Mouse (Mus musculus): ENCODE data around the gene Vmn2r32. TPM values are rescaled to one million over a fixed set of nuclear protein-coding genes. Genes with fewer than 3 reads are reported as not detected.
"Not testable (repeated sequence)": the region's sequence is repeated elsewhere in the genome, so short reads cannot be mapped to it uniquely, and the experiment has no call there.

Gene Vmn2r32
- not detected in 2 replicates for total RNA-seq (2012; rRNA removed)

DNA sequence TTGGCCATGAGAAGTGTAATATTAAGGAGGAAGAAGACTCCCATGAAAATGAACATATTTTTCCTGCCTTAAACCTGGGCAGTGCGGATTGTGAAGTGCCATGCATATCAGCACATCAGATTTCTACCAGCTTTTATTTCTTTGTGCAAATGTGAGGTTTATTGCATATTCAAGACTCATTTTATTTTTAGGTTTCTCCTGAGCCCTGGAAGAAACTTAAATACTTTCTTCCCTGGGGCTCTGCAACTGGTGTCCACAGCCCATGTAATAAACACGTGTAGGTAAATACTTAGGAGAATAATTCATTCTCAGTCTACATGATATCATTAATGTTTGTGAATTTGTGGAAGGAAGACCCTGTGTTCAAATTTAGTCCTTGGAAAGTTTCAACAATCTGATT lies at the start of gene Vmn2r32:
TSS of gene Vmn2r32 (minus strand) at position 101 of the 400 bp plus-strand sequence.
- DNase-seq (ENCODE audit: low read depth, low spot score); H3K27ac ChIP-seq (ENCODE audit: insufficient read depth, low read depth, low read length, poor library complexity, severe bottlenecking); in situ Hi-C loops (cut with MboI; ENCODE audit: low sequenced_read_pairs in 2 of 2, unreplicated experiment in 2 of 2); H3K36me3 ChIP-seq (ENCODE audit: control insufficient read depth, insufficient read depth, low read length, poor library complexity, severe bottlenecking); H3K4me1 ChIP-seq (ENCODE audit: control insufficient read depth in 2 of 2, insufficient read depth in 2 of 2, low read length in 2 of 2, poor library complexity in 1 of 2); H3K9me3 ChIP-seq (ENCODE audit: control insufficient read depth, insufficient read depth, low read depth, low read length); H3K9ac ChIP-seq (ENCODE audit: insufficient read depth, low read depth, low read length, poor library complexity, severe bottlenecking); H3K4me3 ChIP-seq (ENCODE audit: insufficient read depth in 1 of 2, low read depth in 1 of 2, low read length in 2 of 2, poor library complexity in 1 of 2, severe bottlenecking in 1 of 2): not testable (repeated sequence)

Other genes starting within 250 kb of the Vmn2r32 start
- gene Vmn2r29, start 232.7 kb downstream of the Vmn2r32 start, total RNA-seq (2012; rRNA removed) = not detected in 2 replicates
- gene Gm45844, start 201.7 kb downstream of the Vmn2r32 start, total RNA-seq (2012; rRNA removed) = not detected in 2 replicates
- 7.6 and 8.2 TPM in 2 replicates for gene Clcn4, start 179.2 kb downstream of the Vmn2r32 start, total RNA-seq (2012; rRNA removed)
- not detected in 2 replicates for gene Vmn2r30, start 142.4 kb downstream of the Vmn2r32 start, total RNA-seq (2012; rRNA removed)
- 1.1 TPM in 1 of 2 replicates, not detected in the other for gene Gm45783, start 105.4 kb downstream of the Vmn2r32 start, total RNA-seq (2012; rRNA removed)
- gene Vmn2r31, start 80.3 kb downstream of the Vmn2r32 start, total RNA-seq (2012; rRNA removed) = not detected in 2 replicates
- not detected in 2 replicates for gene Vmn2r33, start 86.8 kb upstream of the Vmn2r32 start, total RNA-seq (2012; rRNA removed)
- gene Vmn2r34, start 209.5 kb upstream of the Vmn2r32 start, total RNA-seq (2012; rRNA removed) = not detected in 2 replicates

Measured in ES-E14 (cell line).